Mouse (Mus musculus): ENCODE measurements around the gene Atxn10. TPM values are rescaled to one million over a fixed set of nuclear protein-coding genes. Genes with fewer than 3 reads are reported as not detected.

Atxn10 gene
- polyA plus RNA-seq (2015; fragmentation: Nextera tagmentation; extraction: Ambion mirVana): 190 and 211 TPM in 2 replicates

DNA sequence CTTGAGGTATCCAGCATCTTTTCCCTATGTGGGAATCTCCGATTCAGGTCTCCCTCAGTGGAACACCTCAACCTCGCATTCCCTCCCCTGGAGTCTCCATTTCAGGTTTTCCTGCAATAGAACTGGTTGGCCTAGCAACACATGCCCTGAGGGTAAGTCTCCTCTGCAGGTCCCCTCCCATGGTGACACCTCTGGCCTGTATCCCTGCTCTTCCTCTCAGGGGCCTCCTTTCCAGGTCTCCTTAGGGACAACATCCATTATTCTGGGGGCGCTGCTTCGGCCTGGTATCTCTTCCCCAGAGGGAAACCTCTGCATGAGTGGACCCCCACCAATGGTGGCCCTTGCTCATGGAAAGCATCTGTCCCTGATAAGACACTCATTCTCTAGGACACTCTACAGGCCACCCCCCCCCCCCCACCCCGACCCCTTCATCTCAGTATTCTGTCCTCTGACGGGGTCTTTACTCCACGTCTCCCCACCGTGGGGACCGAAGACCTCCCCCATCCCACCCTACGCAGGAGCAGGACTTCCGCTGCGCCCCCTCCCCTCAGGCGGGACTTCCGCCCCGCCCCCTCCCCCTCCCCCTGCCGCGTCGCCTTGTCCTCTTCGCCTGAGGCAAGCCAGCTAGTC, at the start of gene Atxn10:
Gene Atxn10, plus strand, starts transcription at position 575 of the 630 bp plus-strand sequence.
- no peaks in the 10 kb centered on the region for H3K27me3 ChIP-seq (replicated peaks; ENCODE audit: insufficient read depth, low read length)
- H3K9ac ChIP-seq (replicated peaks; ENCODE audit: low read depth): peak within 1 kb of the TSS; percentile 86
- ATAC-seq (0 out of 2 replicates have a peak, but pooled peaks have one; percentile 2), DNase-seq (ENCODE audit: low spot score) (no peak)
- TF ChIP-seq EP300 (IDR thresholded peaks at IDR 0.05) (no peak), CTCF (IDR thresholded peaks at IDR 0.05) (no peak)
- peak within 1 kb of the TSS; percentile 94 for H3K4me3 ChIP-seq (ENCODE audit: low read depth, low read length)
- no peaks in the 10 kb centered on the region for H3K4me1 ChIP-seq (ENCODE audit: insufficient read depth, low read depth, low read length)
- H3K27ac ChIP-seq (ENCODE audit: low read length): peak within 1 kb of the TSS; percentile 97
- peak within 1 kb of the TSS; percentile 73 for H3K4me2 ChIP-seq (replicated peaks; ENCODE audit: low read depth, low read length)
- no peaks in the 10 kb centered on the region for H3K36me3 ChIP-seq (ENCODE audit: insufficient read depth, low read length)
- 25% methylated on average over 7 of the region's 19 CpGs for WGBS
- H3K9me3 ChIP-seq (ENCODE audit: low read length): no peaks in the 10 kb centered on the region

GRCm38 (mm10) chr15:85294632-85295031, 41.4 kb upstream of the Atxn10 start:
- Histone ChIP-seq H3K4me2 (replicated peaks; ENCODE audit: low read depth, low read length) (no peak overlapping the region), H3K27me3 (replicated peaks; ENCODE audit: insufficient read depth, low read length) (no peaks in the 10 kb centered on the region), H3K9ac (replicated peaks; ENCODE audit: low read depth) (no peak overlapping the region), H3K4me1 (ENCODE audit: insufficient read depth, low read depth, low read length) (0 out of 2 replicates have a peak, but pooled peaks cover 7% of the 10 kb centered on the region), H3K27ac (ENCODE audit: low read length) (no peak overlapping the region), H3K4me3 (ENCODE audit: low read depth, low read length) (no peak overlapping the region), H3K9me3 (ENCODE audit: low read length) (no peaks in the 10 kb centered on the region), H3K36me3 (ENCODE audit: insufficient read depth, low read length) (no peaks in the 10 kb centered on the region)
- WGBS: 89% methylated on average over 3 of the region's 3 CpGs
- no peak for TF ChIP-seq EP300 (IDR thresholded peaks at IDR 0.05)
- peak; percentile 52 for TF ChIP-seq CTCF (IDR thresholded peaks at IDR 0.05)
- peak; percentile 24 for DNase-seq (ENCODE audit: low spot score)
- no peak for ATAC-seq

- no peaks in the 10 kb centered on the region for H3K9me3 ChIP-seq (ENCODE audit: low read length)
- no peak overlapping the region for H3K4me2 ChIP-seq (replicated peaks; ENCODE audit: low read depth, low read length)
- H3K36me3 ChIP-seq (ENCODE audit: insufficient read depth, low read length): no peaks in the 10 kb centered on the region
- H3K4me3 ChIP-seq (ENCODE audit: low read depth, low read length): no peak overlapping the region
- H3K27me3 ChIP-seq (replicated peaks; ENCODE audit: insufficient read depth, low read length): no peaks in the 10 kb centered on the region
- H3K27ac ChIP-seq (ENCODE audit: low read length): no peak overlapping the region
- DNase-seq (ENCODE audit: low spot score) (no peak), ATAC-seq (no peak)
- 53% methylated on average over 8 of the region's 8 CpGs for WGBS
- no peak overlapping the region for H3K9ac ChIP-seq (replicated peaks; ENCODE audit: low read depth)
- 0 out of 2 replicates have a peak, but pooled peaks cover 7% of the 10 kb centered on the region for H3K4me1 ChIP-seq (ENCODE audit: insufficient read depth, low read depth, low read length)
- TF ChIP-seq CTCF (IDR thresholded peaks at IDR 0.05) (no peak), EP300 (IDR thresholded peaks at IDR 0.05) (no peak)
Observed at GRCm38 (mm10) chr15:85295544-85295943, 40.5 kb upstream of the Atxn10 start.

GRCm38 (mm10) chr15:85295977-85296376, 40.1 kb upstream of the Atxn10 start:
- no peaks in the 10 kb centered on the region for H3K27me3 ChIP-seq (replicated peaks; ENCODE audit: insufficient read depth, low read length)
- DNase-seq (ENCODE audit: low spot score) (no peak), ATAC-seq (no peak)
- H3K4me1 ChIP-seq (ENCODE audit: insufficient read depth, low read depth, low read length): 0 out of 2 replicates have a peak, but pooled peaks cover 7% of the 10 kb centered on the region
- no peak overlapping the region for H3K9ac ChIP-seq (replicated peaks; ENCODE audit: low read depth)
- H3K27ac ChIP-seq (ENCODE audit: low read length): no peak overlapping the region
- H3K4me3 ChIP-seq (ENCODE audit: low read depth, low read length): no peak overlapping the region
- no peak for TF ChIP-seq EP300 (IDR thresholded peaks at IDR 0.05)
- TF ChIP-seq CTCF (IDR thresholded peaks at IDR 0.05): no peak
- H3K4me2 ChIP-seq (replicated peaks; ENCODE audit: low read depth, low read length): no peak overlapping the region
- H3K36me3 ChIP-seq (ENCODE audit: insufficient read depth, low read length): no peaks in the 10 kb centered on the region
- WGBS: 56% methylated on average over 2 of the region's 2 CpGs
- H3K9me3 ChIP-seq (ENCODE audit: low read length): no peaks in the 10 kb centered on the region

GRCm38 (mm10) chr15:85296538-85296937, 39.5 kb upstream of the Atxn10 start:
- 44% methylated on average over 3 of the region's 3 CpGs for WGBS
- H3K27me3 ChIP-seq (replicated peaks; ENCODE audit: insufficient read depth, low read length): no peaks in the 10 kb centered on the region
- no peak for DNase-seq (ENCODE audit: low spot score)
- H3K9ac ChIP-seq (replicated peaks; ENCODE audit: low read depth): no peak overlapping the region
- H3K4me2 ChIP-seq (replicated peaks; ENCODE audit: low read depth, low read length): no peak overlapping the region
- H3K4me1 ChIP-seq (ENCODE audit: insufficient read depth, low read depth, low read length): 0 out of 2 replicates have a peak, but pooled peaks cover 7% of the 10 kb centered on the region
- H3K4me3 ChIP-seq (ENCODE audit: low read depth, low read length): no peak overlapping the region
- H3K36me3 ChIP-seq (ENCODE audit: insufficient read depth, low read length): no peaks in the 10 kb centered on the region
- TF ChIP-seq EP300 (IDR thresholded peaks at IDR 0.05) (no peak), CTCF (IDR thresholded peaks at IDR 0.05) (no peak)
- H3K27ac ChIP-seq (ENCODE audit: low read length): no peak overlapping the region
- ATAC-seq: no peak
- no peaks in the 10 kb centered on the region for H3K9me3 ChIP-seq (ENCODE audit: low read length)

DNA sequence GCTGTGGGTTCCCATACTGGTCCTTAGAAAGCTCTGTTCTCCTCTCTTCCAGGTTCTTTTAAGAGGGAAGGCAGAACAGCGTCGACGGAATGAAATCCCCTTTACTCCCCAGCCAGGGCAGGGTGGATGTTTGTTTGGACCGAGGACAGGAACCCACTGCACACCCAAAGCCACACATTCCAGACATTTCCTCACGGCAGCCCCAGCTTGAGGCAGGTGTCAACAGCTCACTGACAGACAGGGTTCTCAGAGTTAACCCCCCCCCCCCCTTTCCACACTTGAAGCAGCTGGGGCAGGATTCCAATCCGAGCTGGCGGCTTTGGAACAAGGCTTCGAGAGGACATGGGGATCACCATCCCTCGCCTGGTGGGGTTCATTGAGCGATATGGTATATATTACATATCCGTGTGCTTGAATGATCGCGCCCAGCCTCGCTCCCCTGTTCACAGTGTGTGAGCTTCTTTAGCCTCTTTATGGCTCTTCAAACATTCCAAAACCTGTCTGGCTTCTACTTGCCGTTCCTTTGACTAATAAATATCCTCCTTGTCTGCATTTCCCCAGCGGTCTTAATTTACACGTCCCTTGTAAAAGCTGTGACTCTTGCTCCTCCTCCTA, 37.8 kb upstream of the Atxn10 start:
- H3K4me1 ChIP-seq (ENCODE audit: insufficient read depth, low read depth, low read length): 0 out of 2 replicates have a peak, but pooled peaks cover 7% of the 10 kb centered on the region
- ATAC-seq (peak; percentile 79), DNase-seq (ENCODE audit: low spot score) (peak; percentile 57)
- H3K27me3 ChIP-seq (replicated peaks; ENCODE audit: insufficient read depth, low read length): no peaks in the 10 kb centered on the region
- peak overlapping the region; percentile 55 for H3K4me2 ChIP-seq (replicated peaks; ENCODE audit: low read depth, low read length)
- H3K9me3 ChIP-seq (ENCODE audit: low read length): no peaks in the 10 kb centered on the region
- H3K9ac ChIP-seq (replicated peaks; ENCODE audit: low read depth): 0 out of 2 replicates have a peak overlapping the region, but pooled peaks have one; percentile 8
- TF ChIP-seq CTCF (IDR thresholded peaks at IDR 0.05): no peak
- TF ChIP-seq EP300 (IDR thresholded peaks at IDR 0.05): 0 out of 2 replicates have a peak, but pooled peaks have one; percentile 18
- peak overlapping the region; percentile 20 for H3K4me3 ChIP-seq (ENCODE audit: low read depth, low read length)
- 23% methylated on average over 17 of the region's 17 CpGs for WGBS
- peak overlapping the region; percentile 54 for H3K27ac ChIP-seq (ENCODE audit: low read length)
- no peaks in the 10 kb centered on the region for H3K36me3 ChIP-seq (ENCODE audit: insufficient read depth, low read length)
